Mouse (Mus musculus): Measurements from ENCODE around the gene Ak1. TPM values are rescaled to one million over a fixed set of nuclear protein-coding genes. Genes with fewer than 3 reads are reported as not detected.

Ak1 gene
- polyA plus RNA-seq, 1 experiment = 118 TPM

- TF ChIP-seq POLR2A (IDR thresholded peaks at IDR 0.05; ENCODE audit: extremely low read depth, insufficient read depth, low read length) (no peak), CTCF (IDR thresholded peaks at IDR 0.05; ENCODE audit: extremely low read depth, insufficient read depth, low read length) (no peak)
- no peak overlapping the region for H3K4me3 ChIP-seq (ENCODE audit: insufficient read depth, low read length)
- no peaks in the 10 kb centered on the region for H3K4me1 ChIP-seq (ENCODE audit: control insufficient read depth, insufficient read depth, low read length)
- no peak overlapping the region for H3K27ac ChIP-seq (ENCODE audit: insufficient read depth, low read length)
These were observed 23.9 kb upstream of the Ak1 start for GRCm38 (mm10) chr2:32597699-32598098.

- TF ChIP-seq POLR2A (IDR thresholded peaks at IDR 0.05; ENCODE audit: extremely low read depth, insufficient read depth, low read length) (no peak), CTCF (IDR thresholded peaks at IDR 0.05; ENCODE audit: extremely low read depth, insufficient read depth, low read length) (no peak)
- Histone ChIP-seq H3K4me3 (ENCODE audit: insufficient read depth, low read length) (no peak overlapping the region), H3K4me1 (ENCODE audit: control insufficient read depth, insufficient read depth, low read length) (no peaks in the 10 kb centered on the region), H3K27ac (ENCODE audit: insufficient read depth, low read length) (no peak overlapping the region)
These were observed 23.1 kb upstream of the Ak1 start for GRCm38 (mm10) chr2:32598506-32598905.

GRCm38 (mm10) chr2:32599409-32599808 lies 22.1 kb upstream of the Ak1 start, which contains the start of gene St6galnac6:
Gene St6galnac6 (plus strand): TSS chr2:32599709.
- H3K4me3 ChIP-seq (ENCODE audit: insufficient read depth, low read length) = no peak within 1 kb of the TSS
- H3K27ac ChIP-seq (ENCODE audit: insufficient read depth, low read length) = no peak within 1 kb of the TSS
- no peak for TF ChIP-seq POLR2A (IDR thresholded peaks at IDR 0.05; ENCODE audit: extremely low read depth, insufficient read depth, low read length)
- no peaks in the 10 kb centered on the region for H3K4me1 ChIP-seq (ENCODE audit: control insufficient read depth, insufficient read depth, low read length)

- TF ChIP-seq POLR2A (IDR thresholded peaks at IDR 0.05; ENCODE audit: extremely low read depth, insufficient read depth, low read length) = no peak
- peak; percentile 41 for TF ChIP-seq CTCF (IDR thresholded peaks at IDR 0.05; ENCODE audit: extremely low read depth, insufficient read depth, low read length)
- no peak overlapping the region for H3K4me3 ChIP-seq (ENCODE audit: insufficient read depth, low read length)
- no peaks in the 10 kb centered on the region for H3K4me1 ChIP-seq (ENCODE audit: control insufficient read depth, insufficient read depth, low read length)
- no peak overlapping the region for H3K27ac ChIP-seq (ENCODE audit: insufficient read depth, low read length)
These were observed 20.0 kb upstream of the Ak1 start for GRCm38 (mm10) chr2:32601417-32602065.

GRCm38 (mm10) chr2:32602600-32603054 lies 18.9 kb upstream of the Ak1 start:
- Histone ChIP-seq H3K4me3 (ENCODE audit: insufficient read depth, low read length) (no peak overlapping the region; the same call in 1 of the 2 replicates), H3K27ac (ENCODE audit: insufficient read depth, low read length) (no peak overlapping the region; the same call in 1 of the 2 replicates), H3K4me1 (ENCODE audit: control insufficient read depth, insufficient read depth, low read length) (no peaks in the 10 kb centered on the region)
- peak; percentile 78 for TF ChIP-seq CTCF (IDR thresholded peaks at IDR 0.05; ENCODE audit: extremely low read depth, insufficient read depth, low read length)
- TF ChIP-seq POLR2A (IDR thresholded peaks at IDR 0.05; ENCODE audit: extremely low read depth, insufficient read depth, low read length) = 0 out of 2 replicates have a peak, but pooled peaks have one; percentile 33

GRCm38 (mm10) chr2:32604631-32605030 lies 16.9 kb upstream of the Ak1 start:
- Histone ChIP-seq H3K4me1 (ENCODE audit: control insufficient read depth, insufficient read depth, low read length) (peaks cover 1% of the 10 kb centered on the region; the same call in 1 of the 2 replicates), H3K4me3 (ENCODE audit: insufficient read depth, low read length) (no peak overlapping the region), H3K27ac (ENCODE audit: insufficient read depth, low read length) (no peak overlapping the region)
- no peak for TF ChIP-seq CTCF (IDR thresholded peaks at IDR 0.05; ENCODE audit: extremely low read depth, insufficient read depth, low read length)
- no peak for TF ChIP-seq POLR2A (IDR thresholded peaks at IDR 0.05; ENCODE audit: extremely low read depth, insufficient read depth, low read length)

GRCm38 (mm10) chr2:32606161-32607142 lies 15.1 kb upstream of the Ak1 start:
- Histone ChIP-seq H3K4me1 (ENCODE audit: control insufficient read depth, insufficient read depth, low read length) (peaks cover 1% of the 10 kb centered on the region; the same call in 1 of the 2 replicates), H3K27ac (ENCODE audit: insufficient read depth, low read length) (no peak overlapping the region), H3K4me3 (ENCODE audit: insufficient read depth, low read length) (peak overlapping the region; percentile 81)
- TF ChIP-seq POLR2A (IDR thresholded peaks at IDR 0.05; ENCODE audit: extremely low read depth, insufficient read depth, low read length) (no peak), CTCF (IDR thresholded peaks at IDR 0.05; ENCODE audit: extremely low read depth, insufficient read depth, low read length) (peak; percentile 35; the same call in 1 of the 2 replicates)

- TF ChIP-seq POLR2A (IDR thresholded peaks at IDR 0.05; ENCODE audit: extremely low read depth, insufficient read depth, low read length) = peak; percentile 63
- no peak for TF ChIP-seq CTCF (IDR thresholded peaks at IDR 0.05; ENCODE audit: extremely low read depth, insufficient read depth, low read length)
- Histone ChIP-seq H3K27ac (ENCODE audit: insufficient read depth, low read length) (peak overlapping the region; percentile 80), H3K4me3 (ENCODE audit: insufficient read depth, low read length) (peak overlapping the region; percentile 81), H3K4me1 (ENCODE audit: control insufficient read depth, insufficient read depth, low read length) (peaks cover 1% of the 10 kb centered on the region; the same call in 1 of the 2 replicates)
These were observed 14.2 kb upstream of the Ak1 start for GRCm38 (mm10) chr2:32607262-32607947.
